9 mouse cellular contexts compared by ENCODE assay signal in the genomic region with DNA sequence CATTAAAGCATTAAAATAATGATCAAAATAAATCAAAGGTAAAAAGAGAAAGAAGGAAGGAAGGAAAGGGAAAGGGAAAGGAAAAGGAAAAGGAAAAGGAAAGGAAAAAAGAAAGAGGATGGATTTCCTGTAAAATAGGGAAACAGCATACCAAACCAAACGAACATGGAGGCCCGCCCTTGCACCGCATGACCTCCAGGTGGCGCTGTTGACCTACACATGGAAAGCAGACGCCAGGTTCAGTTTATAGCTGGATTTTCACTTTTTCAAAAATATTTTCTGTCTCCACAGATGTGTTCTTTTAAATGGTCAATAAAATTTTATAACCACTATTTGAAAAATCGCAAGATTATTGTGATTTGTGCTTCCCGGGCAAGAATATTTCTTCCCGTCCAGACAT.
A peak's percentile ranks its signal among the peaks of the same experiment; 100 is the strongest.
DNase-seq lines count a peak whose midpoint lies in the region; ATAC-seq lines count a peak whose summit lies in the region.
"Had no signal": no experiment of that assay in that cellular context is flagged by ENCODE, and none has a peak within 500 bp of the region (broad histone marks: within the 10 kb centered on the region; RNA-seq: fewer than 3 reads in every experiment).

No protein-coding gene starts in this region.

- 0 out of 2 replicates have a peak, but pooled peaks have one; percentile 45 for ATAC-seq in forebrain, embryonic 13.5 days
- ATAC-seq in liver, embryonic 13.5 days (ENCODE audit: low read depth), result no peak

- H3K36me3 ChIP-seq in forebrain, embryonic 13.5 days (ENCODE audit: poor library complexity, severe bottlenecking), result 0 out of 2 replicates have a peak, but pooled peaks cover 3% of the 10 kb centered on the region
- H3K36me3 ChIP-seq in liver, embryonic 13.5 days, result no peaks in the 10 kb centered on the region

- no peaks in the 10 kb centered on the region for H3K9me3 ChIP-seq in forebrain, embryonic 13.5 days (replicated peaks)
- no peaks in the 10 kb centered on the region for H3K9me3 ChIP-seq in liver, embryonic 13.5 days (replicated peaks)
- H3K9me3 ChIP-seq: hindbrain, embryonic 15.5 days had no signal

- H3K4me1 ChIP-seq in forebrain, embryonic 13.5 days, result peaks cover 2% of the 10 kb centered on the region; the same call in 1 of the 2 replicates
- H3K4me1 ChIP-seq in liver, embryonic 13.5 days (replicated peaks), result no peaks in the 10 kb centered on the region

- H3K4me2 ChIP-seq in forebrain, embryonic 13.5 days, result no peak overlapping the region
- no peak overlapping the region for H3K4me2 ChIP-seq in liver, embryonic 13.5 days
- H3K4me2 ChIP-seq: hindbrain, embryonic 15.5 days had no signal

- H3K4me3 ChIP-seq in forebrain, embryonic 13.5 days, result no peak overlapping the region
- no peak overlapping the region for H3K4me3 ChIP-seq in liver, embryonic 13.5 days (replicated peaks)
- H3K4me3 ChIP-seq: hindbrain, embryonic 15.5 days had no signal

- no peaks in the 10 kb centered on the region for H3K27me3 ChIP-seq in forebrain, embryonic 13.5 days
- H3K27me3 ChIP-seq in liver, embryonic 13.5 days, result no peaks in the 10 kb centered on the region
- H3K27me3 ChIP-seq: hindbrain, embryonic 15.5 days had no signal

- DNase-seq in urinary bladder, adult 18-20 months (ENCODE audit: low spot score in 2 of 2), result peak; percentile 17 to 61
- DNase-seq in urinary bladder, postnatal 10 days (ENCODE audit: low spot score), result no peak
- DNase-seq in brain, adult 2 months (ENCODE audit: low read depth, low spot score), result peak; percentile 71
- peak; percentile 75 for DNase-seq in kidney, postnatal 14 days
- peak; percentile 13 for DNase-seq in liver, embryonic 13.5 days
- peak; percentile 38 for DNase-seq in retina, postnatal 7 days (ENCODE audit: low read depth, low spot score)
- DNase-seq in yolk sac, embryonic 10.5 days (ENCODE audit: low spot score), result peak; percentile 27

- no peak overlapping the region for H3K9ac ChIP-seq in forebrain, embryonic 13.5 days
- no peak overlapping the region for H3K9ac ChIP-seq in liver, embryonic 13.5 days
- H3K9ac ChIP-seq: hindbrain, embryonic 15.5 days had no signal

- 22% methylated on average over 8 of the region's 8 CpGs for WGBS in forebrain, embryonic 13.5 days
- 20% methylated on average over 8 of the region's 8 CpGs for WGBS in liver, embryonic 13.5 days (ENCODE audit: insufficient replicate concordance)

- H3K27ac ChIP-seq in forebrain, embryonic 13.5 days, result no peak overlapping the region
- no peak overlapping the region for H3K27ac ChIP-seq in liver, embryonic 13.5 days
- H3K27ac ChIP-seq: hindbrain, embryonic 15.5 days had no signal
